Mouse (Mus musculus) lung, adult 2 months (tissue): ENCODE data around the gene Magi1.

Experiments used
- CTCF ChIP-seq: fragments of 200-500 bp; IDR thresholded peaks from 2 replicates; pipeline ENCODE4 v1.5.1; 2011; ENCODE audit warnings: mild to moderate bottlenecking, low read length, control low read depth; ENCODE audit not compliant: insufficient read depth
- POLR2A ChIP-seq: fragments of 200-500 bp; IDR thresholded peaks from 2 replicates; pipeline ENCODE4 v1.6.1; 2011; ENCODE audit warnings: low read depth, mild to moderate bottlenecking, control low read depth, low read length, borderline replicate concordance; ENCODE audit errors: extremely low read depth

- TF ChIP-seq CTCF (no peak), POLR2A (no peak)
Measured at GRCm38 (mm10) chr6:94149800-94150199, 133.9 kb downstream of the Magi1 start.
